Mouse (Mus musculus) CH12.LX (cell line): ENCODE measurements around the gene Klhl5. TPM values are rescaled to one million over a fixed set of nuclear protein-coding genes. Genes with fewer than 3 reads are reported as not detected.

ENCODE experiments used
- DNase-seq: peaks from one replicate; pipeline ENCODE4 v3.0.0-alpha.2; 2013; ENCODE audit errors: extremely low read depth
- H3K27ac ChIP-seq: 2 replicates; pipeline ENCODE4 v1.5.1; 2012; ENCODE audit warnings: low read depth, mild to moderate bottlenecking, control low read depth, moderate library complexity; ENCODE audit not compliant: insufficient read depth
- H3K27me3 ChIP-seq: replicated peaks from 2 replicates; pipeline ENCODE3; 2012; ENCODE audit warnings: inconsistent platforms
- H3K36me3 ChIP-seq, 2 experiments: replicated peaks in 1 of 2; 2 replicates each; pipeline versions ENCODE3 to v1.6.1; 2012; ENCODE audit warnings: inconsistent platforms in 1 of 2, low read length in 1 of 2, mild to moderate bottlenecking in 1 of 2, mixed read lengths in 1 of 2, moderate library complexity in 1 of 2; ENCODE audit not compliant: control insufficient read depth in 1 of 2, insufficient read depth in 1 of 2
- H3K4me1 ChIP-seq, 2 experiments: 2 replicates each; pipeline ENCODE4 v1.6.1; 2012; ENCODE audit warnings: inconsistent platforms in 1 of 2, moderate library complexity in 1 of 2; ENCODE audit not compliant: insufficient read depth in 2 of 2, control insufficient read depth in 1 of 2
- H3K4me2 ChIP-seq: 2 replicates; pipeline ENCODE4 v1.6.1; 2012; ENCODE audit warnings: low read depth, mild to moderate bottlenecking, control low read depth; ENCODE audit not compliant: poor library complexity, insufficient read depth, severe bottlenecking
- H3K4me3 ChIP-seq, 3 experiments: fragments of 150-350 bp in 1 of 3; sonication (generic) in 1 of 3; replicated peaks in 1 of 3; 2 replicates each; pipeline versions ENCODE3 to v1.5.1; 2011 to 2012; ENCODE audit warnings: low read depth in 2 of 3, low read length in 2 of 3, mild to moderate bottlenecking in 2 of 3, moderate library complexity in 2 of 3, control low read depth in 1 of 3, improper control_type of control experiment in 1 of 3, inconsistent platforms in 1 of 3, mixed read lengths in 1 of 3; ENCODE audit not compliant: poor library complexity in 1 of 3
- H3K79me2 ChIP-seq: replicated peaks from 2 replicates; pipeline ENCODE4 v1.6.1; 2012; ENCODE audit warnings: mild to moderate bottlenecking, moderate library complexity; ENCODE audit not compliant: control insufficient read depth, poor library complexity, insufficient read depth, severe bottlenecking; ENCODE audit errors: extremely low read depth
- H3K9ac ChIP-seq: 2 replicates; pipeline ENCODE4 v1.6.1; 2012; ENCODE audit warnings: low read depth, mild to moderate bottlenecking, control low read depth, moderate library complexity; ENCODE audit not compliant: insufficient read depth
- H3K9me3 ChIP-seq: replicated peaks from 2 replicates; pipeline ENCODE3; 2012; ENCODE audit warnings: low read length, inconsistent platforms, mixed read lengths
- CHD1 ChIP-seq: IDR thresholded peaks from 2 replicates; pipeline ENCODE4 v1.6.1; 2012; ENCODE audit warnings: low read depth, low read length, improper control_type of control experiment, inconsistent platforms
- EP300 ChIP-seq: IDR thresholded peaks from 2 replicates; pipeline ENCODE4 v1.6.1; 2011; ENCODE audit warnings: low read length, improper control_type of control experiment
- ETS1 ChIP-seq: conservative IDR thresholded peaks from 2 replicates; pipeline ENCODE4 v1.6.1; 2012; ENCODE audit warnings: low read depth, mild to moderate bottlenecking, inconsistent platforms, low read length, improper control_type of control experiment, moderate library complexity
- HCFC1 ChIP-seq: IDR thresholded peaks from 2 replicates; pipeline ENCODE4 v1.6.1; 2012; ENCODE audit warnings: low read depth, mild to moderate bottlenecking, inconsistent platforms, low read length, improper control_type of control experiment
- JUN ChIP-seq: IDR thresholded peaks from 2 replicates; pipeline ENCODE4 v1.6.1; 2011; ENCODE audit warnings: low read depth, mild to moderate bottlenecking, low read length, improper control_type of control experiment, moderate library complexity; ENCODE audit not compliant: insufficient read depth
- MAZ ChIP-seq: IDR thresholded peaks from 2 replicates; pipeline ENCODE4 v1.6.1; 2012; ENCODE audit warnings: low read depth, mild to moderate bottlenecking, inconsistent platforms, low read length, improper control_type of control experiment, moderate library complexity
- MXI1 ChIP-seq: IDR thresholded peaks from 2 replicates; pipeline ENCODE4 v1.6.1; 2011; ENCODE audit warnings: mild to moderate bottlenecking, low read depth, low read length, improper control_type of control experiment
- MYC ChIP-seq: IDR thresholded peaks from 2 replicates; pipeline ENCODE4 v1.6.1; 2011; ENCODE audit warnings: low read depth, mild to moderate bottlenecking, improper control_type of control experiment, low read length
- PAX5 ChIP-seq: IDR thresholded peaks from 2 replicates; pipeline ENCODE4 v1.6.1; 2012; ENCODE audit warnings: low read length, inconsistent platforms, mixed read lengths
- POLR2A ChIP-seq: IDR thresholded peaks from 2 replicates; pipeline ENCODE4 v1.6.1; 2011; ENCODE audit warnings: low read depth, mild to moderate bottlenecking, improper control_type of control experiment, low read length
- SIN3A ChIP-seq: IDR thresholded peaks from 2 replicates; pipeline ENCODE4 v1.6.1; 2012; ENCODE audit warnings: low read length, improper control_type of control experiment, inconsistent platforms
- SMC3 ChIP-seq: IDR thresholded peaks from 2 replicates; pipeline ENCODE4 v1.6.1; 2011; ENCODE audit warnings: low read depth, low read length, improper control_type of control experiment
- UBTF ChIP-seq: IDR thresholded peaks from 2 replicates; pipeline ENCODE4 v1.6.1; 2012; ENCODE audit warnings: low read depth, mild to moderate bottlenecking, inconsistent platforms, low read length, improper control_type of control experiment, moderate library complexity
- ZC3H11A ChIP-seq: IDR thresholded peaks from 2 replicates; pipeline ENCODE4 v1.6.1; 2012; ENCODE audit warnings: low read depth, mild to moderate bottlenecking, inconsistent platforms, low read length, improper control_type of control experiment
- ZMIZ1 ChIP-seq: IDR thresholded peaks from 2 replicates; pipeline ENCODE4 v1.6.1; 2012; ENCODE audit warnings: low read depth, mild to moderate bottlenecking, inconsistent platforms, low read length, improper control_type of control experiment
- ZNF384 ChIP-seq: IDR thresholded peaks from 2 replicates; pipeline ENCODE4 v1.6.1; 2012; ENCODE audit warnings: low read depth, low read length, improper control_type of control experiment, inconsistent platforms
- dilution Hi-C: fragments of 300-500 bp; cut with MboI; formaldehyde crosslinking; loops from 2 replicates; pipeline ENCODE4 v1.14.3; 2020; ENCODE audit warnings: low sequenced_read_pairs; ENCODE audit not compliant: extremely low pct_unique_long_range_greater_than_20kb, extremely low pct_ligation_motif_present
- in situ Hi-C: fragments of 300-500 bp; cut with MboI; formaldehyde crosslinking; loops from 3 replicates; pipeline ENCODE4 v1.14.3; 2019; ENCODE audit warnings: low sequenced_read_pairs, low pct_ligation_motif_present, low pct_unique_long_range_greater_than_20kb, mixed read lengths
- polyA plus RNA-seq: library from polyadenylated mRNA; unstranded; fragments of >175 nt; gene quantifications from 2 replicates; pipeline ENCODE4 v1.2.1, GENCODE M21; 2012; ENCODE audit warnings: low read depth; ENCODE audit not compliant: insufficient read length
- total RNA-seq, 2 experiments: library from RNA; depleted of rRNA; stranded (reverse); fragments of 300-350 nt in 1 of 2; fragments of >200 nt in 1 of 2; gene quantifications; 2 replicates each; pipeline ENCODE4 v1.2.3; 2012 to 2014

The Klhl5 gene
- total and polyA plus RNA-seq, 3 experiments: 20.6 to 31.7 (median 23.2) TPM

DNA sequence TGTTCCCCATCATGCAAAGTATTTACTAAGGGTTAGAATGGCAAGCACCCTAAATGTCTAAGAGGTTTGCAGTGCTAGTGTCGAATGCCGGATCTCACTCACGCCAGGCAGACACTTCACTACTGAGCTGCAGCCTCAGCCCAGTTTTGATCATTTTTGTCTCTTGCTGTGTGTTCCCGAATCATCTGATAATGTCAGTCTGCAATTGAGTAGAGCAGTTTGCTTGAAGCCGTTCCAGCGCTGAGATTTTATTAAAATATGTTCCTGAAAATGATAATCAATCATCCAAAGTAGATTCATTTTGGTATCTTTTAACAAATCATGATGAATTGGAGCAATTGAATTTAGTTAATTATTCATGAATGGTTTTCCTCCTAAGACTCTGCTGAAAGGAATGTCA, 39.4 kb downstream of the Klhl5 start:
- in situ Hi-C loops: no loop called here
- no peak overlapping the region for H3K27ac ChIP-seq
- no peaks in the 10 kb centered on the region for H3K79me2 ChIP-seq
- dilution Hi-C loops: no loop called here
- no peak overlapping the region for H3K4me3 ChIP-seq
- no peak overlapping the region for H3K9ac ChIP-seq
- no peaks in the 10 kb centered on the region for H3K4me1 ChIP-seq
- peaks cover 23 to 83% of the 10 kb centered on the region in 2 experiments for H3K36me3 ChIP-seq
- no peaks in the 10 kb centered on the region for H3K27me3 ChIP-seq
- H3K4me2 ChIP-seq: no peak overlapping the region
- TF ChIP-seq MXI1 (no peak), POLR2A (no peak), ZNF384 (no peak), HCFC1 (no peak), PAX5 (no peak), SIN3A (no peak), SMC3 (no peak), ZMIZ1 (no peak), ETS1 (no peak), EP300 (no peak), ZC3H11A (no peak), UBTF (no peak), MAZ (no peak), JUN (no peak)
- TF ChIP-seq, all 38 proteins: peak for 0
- no peaks in the 10 kb centered on the region for H3K9me3 ChIP-seq
- DNase-seq: no peak

DNA sequence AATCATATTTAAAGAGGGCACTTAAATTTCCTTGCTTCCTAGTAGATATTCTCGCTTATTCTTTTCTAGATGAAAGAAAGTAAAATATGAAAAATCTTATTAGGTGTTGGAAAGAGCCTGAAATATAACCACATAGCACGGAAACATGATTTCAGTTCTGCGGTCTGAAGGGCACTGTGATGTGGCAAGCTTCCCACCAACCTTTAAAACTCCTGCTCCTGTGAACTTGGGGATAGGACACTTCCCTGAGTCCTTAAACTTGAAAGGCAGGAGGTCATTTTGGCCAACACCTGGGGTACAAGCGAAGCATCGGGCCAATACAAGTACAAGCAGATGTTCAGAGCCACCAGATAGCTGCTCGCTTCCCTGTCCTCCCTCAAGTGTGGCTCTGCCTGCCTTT, 42.4 kb downstream of the Klhl5 start:
- TF ChIP-seq EP300 (no peak), SIN3A (no peak), MYC (no peak), CHD1 (no peak), ZC3H11A (no peak)

More for the DNA sequence above, 42.4 kb downstream of the Klhl5 start:
- H3K4me2 ChIP-seq: no peak overlapping the region
- no peaks in the 10 kb centered on the region for H3K4me1 ChIP-seq
- in situ Hi-C loops (no loop called here), dilution Hi-C loops (no loop called here)
- no peaks in the 10 kb centered on the region for H3K79me2 ChIP-seq
- no peak overlapping the region for H3K4me3 ChIP-seq
- DNase-seq: no peak
- H3K9ac ChIP-seq: no peak overlapping the region
- H3K36me3 ChIP-seq: peaks cover 20 to 76% of the 10 kb centered on the region in 2 experiments
- no peaks in the 10 kb centered on the region for H3K9me3 ChIP-seq
- H3K27ac ChIP-seq: no peak overlapping the region
- no peaks in the 10 kb centered on the region for H3K27me3 ChIP-seq
